Mouse (Mus musculus) kidney, embryonic 14.5 days (tissue): ENCODE measurements around the gene Otud7b. TPM values are rescaled to one million over a fixed set of nuclear protein-coding genes. Genes with fewer than 3 reads are reported as not detected.

Experiments
- ATAC-seq: fragments of 200-750 bp; cut with Nextera tagmentation; 2 replicates; pipeline ENCODE4 v1.8.0; 2017; ENCODE audit warnings: moderate number of reproducible peaks, mild to moderate bottlenecking, moderate TSS enrichment, moderate library complexity; ENCODE audit not compliant: low FRiP score, low TSS enrichment
- H3K27ac ChIP-seq: fragments of 300-500 bp; sonication (generic); 2 replicates; pipeline ENCODE4 v1.5.1; 2014; ENCODE audit warnings: low read depth, mild to moderate bottlenecking, low read length, moderate library complexity, mixed read lengths
- H3K27me3 ChIP-seq: fragments of 300-500 bp; sonication (generic); 2 replicates; pipeline ENCODE4 v1.6.1; 2014; ENCODE audit warnings: mild to moderate bottlenecking, low read length; ENCODE audit not compliant: control insufficient read depth, insufficient read depth
- H3K36me3 ChIP-seq: fragments of 300-500 bp; sonication (generic); 2 replicates; pipeline ENCODE4 v1.6.1; 2014; ENCODE audit warnings: low read length, mixed read lengths; ENCODE audit not compliant: control insufficient read depth, insufficient read depth
- H3K4me1 ChIP-seq: fragments of 300-500 bp; sonication (generic); 2 replicates; pipeline ENCODE4 v1.6.1; 2014; ENCODE audit warnings: low read length, mixed read lengths; ENCODE audit not compliant: control insufficient read depth, insufficient read depth
- H3K4me2 ChIP-seq: fragments of 300-500 bp; sonication (generic); replicated peaks from 2 replicates; pipeline ENCODE4 v1.6.1; 2014; ENCODE audit warnings: low read depth, mild to moderate bottlenecking, low read length
- H3K4me3 ChIP-seq: fragments of 300-500 bp; sonication (generic); 2 replicates; pipeline ENCODE4 v1.5.1; 2014; ENCODE audit warnings: mild to moderate bottlenecking, low read length
- H3K9ac ChIP-seq: fragments of 300-500 bp; sonication (generic); 2 replicates; pipeline ENCODE4 v1.6.1; 2014; ENCODE audit warnings: low read depth, mild to moderate bottlenecking, low read length, moderate library complexity
- H3K9me3 ChIP-seq: fragments of 300-500 bp; sonication (generic); 2 replicates; pipeline ENCODE4 v1.6.1; 2016; ENCODE audit warnings: low read length; ENCODE audit not compliant: control insufficient read depth
- WGBS: fragments of 180-500 bp; shearing (Covaris S2); extraction: QIAGEN DNeasy Blood & Tissue Kit; methylation state at CpG from one replicate; pipeline ENCODE4 v1.1.7; 2014; 5-methylcytosine and 5-hydroxymethylcytosine counted together
- polyA plus RNA-seq: library from polyadenylated mRNA; unstranded; fragments of >200 nt; fragmentation: Nextera tagmentation; extraction: Ambion mirVana; gene quantifications from 2 replicates; pipeline ENCODE4 v1.2.1, GENCODE M21; 2014

Otud7b gene
- polyA plus RNA-seq, 1 experiment from 2014 or later, result 18.1 TPM

GRCm38 (mm10) chr3:96081006-96081405, 23.3 kb upstream of the Otud7b start:
- no peak overlapping the region for H3K9ac ChIP-seq
- H3K4me1 ChIP-seq, result no peaks in the 10 kb centered on the region
- H3K4me2 ChIP-seq, result no peak overlapping the region
- H3K27me3 ChIP-seq, result no peaks in the 10 kb centered on the region; the same call in 1 of the 2 replicates
- H3K9me3 ChIP-seq, result no peaks in the 10 kb centered on the region
- ATAC-seq, result no peak
- WGBS, result 65% methylated on average over 1 of the region's 1 CpGs
- H3K4me3 ChIP-seq, result no peak overlapping the region
- no peaks in the 10 kb centered on the region for H3K36me3 ChIP-seq
- no peak overlapping the region for H3K27ac ChIP-seq

DNA sequence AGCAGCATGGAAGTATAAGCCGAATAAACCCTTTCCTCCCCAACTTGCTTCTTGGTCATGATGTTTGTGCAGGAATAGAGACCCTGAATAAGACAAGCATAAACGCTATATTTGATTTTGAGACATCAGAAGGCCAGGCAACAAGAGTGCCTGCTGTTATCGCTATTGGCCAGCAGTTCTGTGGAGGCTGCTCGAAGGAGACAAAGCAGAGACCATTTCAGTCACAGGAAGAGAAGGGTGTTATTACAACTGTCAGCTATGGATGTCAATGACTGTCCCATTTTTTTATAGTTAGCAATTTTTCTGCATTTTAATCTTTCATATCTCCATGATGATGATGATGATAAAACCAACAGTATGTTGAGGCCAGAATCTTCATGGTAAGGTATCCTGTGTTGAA, 22.7 kb upstream of the Otud7b start:
- no peaks in the 10 kb centered on the region for H3K36me3 ChIP-seq

DNA sequence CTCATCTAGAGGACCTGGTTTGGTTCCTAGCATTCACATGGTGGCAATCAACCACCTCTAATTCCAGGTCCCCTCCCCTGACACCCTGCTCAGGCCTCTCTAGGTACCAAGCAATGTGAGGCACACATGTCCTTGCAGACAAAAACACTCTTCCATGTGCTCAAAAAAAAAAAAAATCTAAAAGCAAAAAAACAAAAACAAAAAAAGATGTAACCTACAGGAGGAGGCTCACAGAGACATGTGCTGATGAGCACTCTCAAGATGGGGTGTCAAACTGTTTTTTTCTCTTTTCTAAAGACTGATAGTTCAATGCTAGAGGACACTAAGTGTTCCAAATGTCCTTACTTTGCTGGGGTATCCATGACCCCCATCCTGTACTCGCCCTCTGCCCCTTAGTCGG, 22.2 kb upstream of the Otud7b start:
- Histone ChIP-seq H3K4me1 (no peaks in the 10 kb centered on the region), H3K4me2 (no peak overlapping the region), H3K9me3 (no peaks in the 10 kb centered on the region), H3K36me3 (no peaks in the 10 kb centered on the region), H3K9ac (no peak overlapping the region), H3K4me3 (no peak overlapping the region), H3K27ac (no peak overlapping the region), H3K27me3 (no peaks in the 10 kb centered on the region; the same call in 1 of the 2 replicates)
- no peak for ATAC-seq
- 82% methylated on average over 2 of the region's 2 CpGs for WGBS

More for the DNA sequence above, 22.7 kb upstream of the Otud7b start:
- no peak overlapping the region for H3K4me3 ChIP-seq
- H3K27ac ChIP-seq, result no peak overlapping the region
- H3K9me3 ChIP-seq, result no peaks in the 10 kb centered on the region
- H3K4me1 ChIP-seq, result no peaks in the 10 kb centered on the region
- no peak for ATAC-seq
- WGBS, result 84% methylated on average over 4 of the region's 4 CpGs
- H3K9ac ChIP-seq, result no peak overlapping the region
- H3K4me2 ChIP-seq, result no peak overlapping the region
- no peaks in the 10 kb centered on the region; the same call in 1 of the 2 replicates for H3K27me3 ChIP-seq

- no peak overlapping the region for H3K27ac ChIP-seq
- H3K27me3 ChIP-seq, result no peaks in the 10 kb centered on the region; the same call in 1 of the 2 replicates
- no peaks in the 10 kb centered on the region for H3K9me3 ChIP-seq
- H3K4me2 ChIP-seq, result no peak overlapping the region
- ATAC-seq, result no peak
- H3K36me3 ChIP-seq, result no peaks in the 10 kb centered on the region
- no peaks in the 10 kb centered on the region for H3K4me1 ChIP-seq
- WGBS, result 72% methylated on average over 15 of the region's 15 CpGs
- H3K4me3 ChIP-seq, result no peak overlapping the region
- no peak overlapping the region for H3K9ac ChIP-seq
Observed at GRCm38 (mm10) chr3:96082714-96083508, 21.4 kb upstream of the Otud7b start.

DNA sequence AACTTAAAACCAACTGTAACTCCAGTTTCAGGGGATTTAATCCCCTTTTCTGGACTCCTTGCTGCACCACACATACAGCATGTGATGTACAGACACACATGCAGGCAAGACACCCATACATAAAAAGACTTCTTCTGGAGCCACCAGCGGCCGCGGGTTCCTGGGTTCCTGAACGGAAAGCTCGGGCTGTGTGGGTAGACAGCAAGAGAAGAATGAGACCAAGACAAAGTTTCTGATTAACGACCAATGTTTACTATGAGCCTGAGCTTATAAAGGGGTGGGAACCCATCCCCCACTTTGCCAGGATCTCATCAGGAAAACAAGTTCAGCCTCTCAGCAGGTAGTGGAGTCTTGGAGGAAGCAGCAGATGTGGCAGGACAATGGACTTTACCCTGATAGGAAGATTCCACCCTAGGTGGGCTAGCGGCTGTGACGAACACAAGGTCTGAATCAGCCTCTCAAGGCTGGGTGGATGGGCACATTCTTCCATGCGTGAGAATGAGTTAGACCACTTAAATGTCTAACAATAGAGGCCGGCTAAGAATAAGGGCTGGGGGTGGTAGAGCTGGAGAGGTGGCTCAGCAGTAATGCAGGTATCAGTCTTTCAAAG, 20.1 kb upstream of the Otud7b start:
- Histone ChIP-seq H3K36me3 (no peaks in the 10 kb centered on the region), H3K27ac (no peak overlapping the region), H3K9me3 (no peaks in the 10 kb centered on the region), H3K9ac (no peak overlapping the region), H3K4me2 (no peak overlapping the region), H3K27me3 (no peaks in the 10 kb centered on the region), H3K4me1 (no peaks in the 10 kb centered on the region), H3K4me3 (no peak overlapping the region)
- 85% methylated on average over 10 of the region's 10 CpGs for WGBS
- ATAC-seq, result no peak

DNA sequence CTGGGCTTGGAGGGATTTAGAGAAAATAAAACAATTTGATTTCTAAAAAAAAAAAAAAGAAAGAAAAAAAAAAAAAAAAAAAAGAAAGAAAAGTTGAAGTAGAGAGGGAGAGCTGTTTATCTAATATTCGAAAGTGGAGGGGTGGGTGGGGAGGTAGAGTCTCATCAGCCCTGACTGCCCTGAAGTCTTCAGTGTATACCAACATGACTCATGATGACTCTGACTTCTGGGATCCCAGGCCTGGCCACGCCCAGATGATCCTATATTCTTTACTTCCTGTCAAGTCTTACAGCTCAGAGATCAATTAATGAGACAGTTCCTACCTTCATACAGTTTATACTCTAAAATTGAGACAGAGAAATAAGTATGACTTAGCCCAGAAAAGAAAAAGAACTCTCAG, 17.1 kb upstream of the Otud7b start:
- Histone ChIP-seq H3K9me3 (no peaks in the 10 kb centered on the region), H3K27ac (no peak overlapping the region), H3K4me3 (no peak overlapping the region), H3K36me3 (no peaks in the 10 kb centered on the region), H3K27me3 (no peaks in the 10 kb centered on the region), H3K4me1 (no peaks in the 10 kb centered on the region), H3K9ac (no peak overlapping the region), H3K4me2 (no peak overlapping the region)
- no peak for ATAC-seq
- WGBS, result 76% methylated on average over 2 of the region's 2 CpGs

GRCm38 (mm10) chr3:96087801-96088200, 16.5 kb upstream of the Otud7b start:
- H3K4me1 ChIP-seq, result no peaks in the 10 kb centered on the region
- no peak for ATAC-seq
- 84% methylated on average over 4 of the region's 4 CpGs for WGBS

DNA sequence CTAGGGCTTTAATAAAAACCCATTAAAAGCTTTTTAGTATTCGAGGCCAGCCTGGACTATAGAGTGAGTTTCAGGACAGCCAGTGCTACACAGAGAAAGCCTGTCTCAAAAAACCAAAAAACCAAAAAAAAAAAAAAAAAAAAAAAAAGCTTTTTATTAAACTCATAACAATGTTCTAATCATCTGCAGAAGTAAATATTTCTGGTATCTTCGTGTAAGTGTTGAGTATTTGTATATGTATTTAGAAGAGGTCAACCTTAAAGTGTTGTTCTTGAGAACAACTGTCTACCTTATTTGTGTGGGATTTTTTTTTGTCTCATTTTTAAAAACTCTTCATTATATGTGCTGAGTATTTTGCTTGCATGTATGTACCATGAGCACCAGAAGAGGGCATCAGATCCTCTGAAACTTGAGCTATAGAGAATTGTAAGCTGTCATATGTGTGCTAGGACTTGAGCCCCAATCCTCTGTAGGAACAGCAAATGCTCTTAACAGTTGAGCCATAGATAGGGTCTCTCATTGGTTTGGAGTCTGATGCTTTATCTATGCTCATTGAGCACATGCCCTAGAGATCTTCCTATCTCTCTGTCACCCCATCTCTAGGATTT, 14.3 kb upstream of the Otud7b start:
- 72% methylated on average over 2 of the region's 2 CpGs for WGBS
- H3K9ac ChIP-seq, result no peak overlapping the region
- H3K27me3 ChIP-seq, result no peaks in the 10 kb centered on the region
- ATAC-seq, result no peak
- no peak overlapping the region for H3K4me3 ChIP-seq
- H3K4me2 ChIP-seq, result no peak overlapping the region
- H3K36me3 ChIP-seq, result no peaks in the 10 kb centered on the region
- no peaks in the 10 kb centered on the region for H3K9me3 ChIP-seq
- no peak overlapping the region for H3K27ac ChIP-seq
- no peaks in the 10 kb centered on the region for H3K4me1 ChIP-seq

More at GRCm38 (mm10) chr3:96087801-96088200, 16.5 kb upstream of the Otud7b start:
- Histone ChIP-seq H3K9me3 (no peaks in the 10 kb centered on the region), H3K4me2 (no peak overlapping the region), H3K36me3 (no peaks in the 10 kb centered on the region), H3K4me3 (no peak overlapping the region), H3K27me3 (no peaks in the 10 kb centered on the region), H3K27ac (no peak overlapping the region), H3K9ac (no peak overlapping the region)

GRCm38 (mm10) chr3:96091146-96091545, 13.2 kb upstream of the Otud7b start:
- no peaks in the 10 kb centered on the region for H3K9me3 ChIP-seq
- 72% methylated on average over 2 of the region's 2 CpGs for WGBS
- no peak for ATAC-seq

More at GRCm38 (mm10) chr3:96091146-96091545, 13.2 kb upstream of the Otud7b start:
- H3K4me1 ChIP-seq, result no peaks in the 10 kb centered on the region
- no peak overlapping the region for H3K4me2 ChIP-seq
- H3K36me3 ChIP-seq, result no peaks in the 10 kb centered on the region
- H3K27ac ChIP-seq, result no peak overlapping the region
- H3K4me3 ChIP-seq, result no peak overlapping the region
- H3K27me3 ChIP-seq, result no peaks in the 10 kb centered on the region
- no peak overlapping the region for H3K9ac ChIP-seq
